Mouse (Mus musculus): Measurements from ENCODE around the gene Tead2. TPM values are rescaled to one million over a fixed set of nuclear protein-coding genes. Genes with fewer than 3 reads are reported as not detected.
A peak's percentile ranks its signal among the peaks of the same experiment; 100 is the strongest.

The Tead2 gene
- polyA plus RNA-seq, 1 experiment from 2014 or later = 20.2 TPM

GRCm38 (mm10) chr7:45193406-45193805 is 22.1 kb upstream of the Tead2 start:
- no peak for DNase-seq
- ATAC-seq = no peak
- no peak overlapping the region for H3K27ac ChIP-seq (ENCODE audit: low read depth)
- no peaks in the 10 kb centered on the region for H3K36me3 ChIP-seq (replicated peaks; ENCODE audit: insufficient read depth, low read length)
- H3K4me3 ChIP-seq (ENCODE audit: low read depth, low read length) = no peak overlapping the region
- no peaks in the 10 kb centered on the region for H3K9me3 ChIP-seq (ENCODE audit: low read length)
- peaks cover 21% of the 10 kb centered on the region for H3K27me3 ChIP-seq (ENCODE audit: insufficient read depth, low read length)
- 68% methylated on average over 5 of the region's 5 CpGs for WGBS (ENCODE audit: insufficient replicate concordance)
- no peak overlapping the region for H3K4me2 ChIP-seq (ENCODE audit: low read depth, low read length)
- H3K9ac ChIP-seq (replicated peaks) = no peak overlapping the region
- no peak for TF ChIP-seq EP300 (IDR thresholded peaks at IDR 0.05; ENCODE audit: low read depth)
- TF ChIP-seq CTCF (IDR thresholded peaks at IDR 0.05; ENCODE audit: low read depth) = 0 out of 2 replicates have a peak, but pooled peaks have one; percentile 2
- no peaks in the 10 kb centered on the region for H3K4me1 ChIP-seq (ENCODE audit: insufficient read depth)

- H3K9me3 ChIP-seq (ENCODE audit: low read length) = no peaks in the 10 kb centered on the region
- no peak overlapping the region for H3K4me2 ChIP-seq (ENCODE audit: low read depth, low read length)
- ATAC-seq (no peak), DNase-seq (no peak)
- H3K36me3 ChIP-seq (replicated peaks; ENCODE audit: insufficient read depth, low read length) = no peaks in the 10 kb centered on the region
- peaks cover 21% of the 10 kb centered on the region for H3K27me3 ChIP-seq (ENCODE audit: insufficient read depth, low read length)
- H3K27ac ChIP-seq (ENCODE audit: low read depth) = no peak overlapping the region
- H3K4me3 ChIP-seq (ENCODE audit: low read depth, low read length) = no peak overlapping the region
- no peaks in the 10 kb centered on the region for H3K4me1 ChIP-seq (ENCODE audit: insufficient read depth)
- WGBS (ENCODE audit: insufficient replicate concordance) = 70% methylated on average over 17 of the region's 17 CpGs
- TF ChIP-seq CTCF (IDR thresholded peaks at IDR 0.05; ENCODE audit: low read depth) (no peak), EP300 (IDR thresholded peaks at IDR 0.05; ENCODE audit: low read depth) (no peak)
- no peak overlapping the region for H3K9ac ChIP-seq (replicated peaks)
Observed at GRCm38 (mm10) chr7:45193871-45194785, 21.4 kb upstream of the Tead2 start.

DNA sequence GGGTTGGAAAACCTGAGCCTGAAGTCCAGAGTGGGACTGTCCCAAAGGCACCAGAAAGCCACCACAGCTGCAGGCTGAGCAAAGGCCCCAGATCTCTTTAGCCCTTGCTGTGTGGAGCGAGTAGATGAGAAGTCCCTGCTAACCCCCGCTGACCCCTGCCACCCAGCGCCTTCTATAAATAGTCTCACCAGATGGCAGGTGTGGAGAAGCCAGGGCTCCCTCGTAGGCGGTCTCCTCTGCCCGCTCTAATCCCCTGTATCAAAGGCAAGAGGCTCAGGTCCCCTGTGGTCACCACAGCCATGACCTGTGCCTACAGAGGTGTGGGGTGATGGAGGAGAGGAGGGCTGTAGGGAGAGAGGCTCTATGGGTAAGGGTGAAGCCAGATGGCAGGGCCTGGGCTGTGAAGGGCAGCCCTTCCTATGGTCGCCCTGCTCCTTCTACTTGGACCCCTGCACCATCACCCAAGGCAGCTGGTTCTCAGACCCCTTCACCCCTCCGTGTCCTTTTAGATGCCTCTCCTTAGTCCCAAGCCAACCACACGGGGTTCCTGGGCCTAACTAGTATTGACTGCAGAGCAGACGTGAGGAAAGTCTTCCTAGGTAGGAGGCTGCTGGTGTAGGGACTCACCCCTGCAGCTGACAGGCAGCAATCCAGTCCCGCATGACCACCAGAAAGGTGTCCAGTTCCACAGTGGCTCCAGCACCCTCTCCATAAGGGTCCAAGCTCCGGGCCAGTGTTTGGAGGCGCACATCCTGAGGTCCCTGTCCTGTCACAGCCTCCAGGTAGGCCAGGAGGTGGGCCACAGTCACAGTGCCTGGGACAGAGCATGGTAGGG is 20.0 kb upstream of the Tead2 start:
- Histone ChIP-seq H3K4me1 (ENCODE audit: insufficient read depth) (no peaks in the 10 kb centered on the region), H3K9me3 (ENCODE audit: low read length) (no peaks in the 10 kb centered on the region), H3K27me3 (ENCODE audit: insufficient read depth, low read length) (0 out of 2 replicates have a peak, but pooled peaks cover 13% of the 10 kb centered on the region), H3K9ac (replicated peaks) (no peak overlapping the region), H3K4me3 (ENCODE audit: low read depth, low read length) (no peak overlapping the region), H3K4me2 (ENCODE audit: low read depth, low read length) (no peak overlapping the region), H3K36me3 (replicated peaks; ENCODE audit: insufficient read depth, low read length) (no peaks in the 10 kb centered on the region), H3K27ac (ENCODE audit: low read depth) (no peak overlapping the region)
- TF ChIP-seq CTCF (IDR thresholded peaks at IDR 0.05; ENCODE audit: low read depth) (no peak), EP300 (IDR thresholded peaks at IDR 0.05; ENCODE audit: low read depth) (no peak)
- DNase-seq (no peak), ATAC-seq (no peak)
- 61% methylated on average over 13 of the region's 13 CpGs for WGBS (ENCODE audit: insufficient replicate concordance)

DNA sequence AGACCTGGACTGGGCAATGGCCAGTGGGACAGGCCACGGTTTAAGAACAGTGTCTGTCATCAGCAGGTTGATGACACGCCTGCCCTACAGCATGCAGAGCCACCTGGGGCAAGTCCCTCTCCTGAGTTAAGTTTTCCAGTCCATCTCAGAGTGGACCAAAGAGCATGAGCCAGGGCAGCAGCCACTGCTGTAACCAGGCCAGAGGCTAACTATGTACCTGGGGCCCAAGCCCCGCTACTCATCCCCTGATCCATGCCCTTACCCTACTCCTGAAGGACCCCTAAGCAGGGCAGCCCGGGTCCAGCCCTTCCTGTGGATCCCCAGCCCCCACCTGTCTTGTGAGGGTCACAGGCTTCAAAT is 19.4 kb upstream of the Tead2 start:
- Histone ChIP-seq H3K9me3 (ENCODE audit: low read length) (no peaks in the 10 kb centered on the region), H3K4me2 (ENCODE audit: low read depth, low read length) (no peak overlapping the region), H3K4me3 (ENCODE audit: low read depth, low read length) (no peak overlapping the region), H3K27ac (ENCODE audit: low read depth) (no peak overlapping the region), H3K9ac (replicated peaks) (no peak overlapping the region), H3K36me3 (replicated peaks; ENCODE audit: insufficient read depth, low read length) (no peaks in the 10 kb centered on the region), H3K27me3 (ENCODE audit: insufficient read depth, low read length) (0 out of 2 replicates have a peak, but pooled peaks cover 9% of the 10 kb centered on the region), H3K4me1 (ENCODE audit: insufficient read depth) (no peaks in the 10 kb centered on the region)
- DNase-seq (no peak), ATAC-seq (no peak)
- TF ChIP-seq CTCF (IDR thresholded peaks at IDR 0.05; ENCODE audit: low read depth) = no peak
- no peak for TF ChIP-seq EP300 (IDR thresholded peaks at IDR 0.05; ENCODE audit: low read depth)
- 79% methylated on average over 4 of the region's 4 CpGs for WGBS (ENCODE audit: insufficient replicate concordance)

- ATAC-seq (no peak), DNase-seq (no peak)
- Histone ChIP-seq H3K36me3 (replicated peaks; ENCODE audit: insufficient read depth, low read length) (no peaks in the 10 kb centered on the region), H3K9me3 (ENCODE audit: low read length) (no peaks in the 10 kb centered on the region), H3K27me3 (ENCODE audit: insufficient read depth, low read length) (0 out of 2 replicates have a peak, but pooled peaks cover 7% of the 10 kb centered on the region), H3K4me3 (ENCODE audit: low read depth, low read length) (no peak overlapping the region), H3K4me2 (ENCODE audit: low read depth, low read length) (no peak overlapping the region), H3K27ac (ENCODE audit: low read depth) (no peak overlapping the region), H3K9ac (replicated peaks) (no peak overlapping the region), H3K4me1 (ENCODE audit: insufficient read depth) (no peaks in the 10 kb centered on the region)
- WGBS (ENCODE audit: insufficient replicate concordance) = 65% methylated on average over 5 of the region's 5 CpGs
- no peak for TF ChIP-seq CTCF (IDR thresholded peaks at IDR 0.05; ENCODE audit: low read depth)
- no peak for TF ChIP-seq EP300 (IDR thresholded peaks at IDR 0.05; ENCODE audit: low read depth)
Observed at GRCm38 (mm10) chr7:45196994-45197393, 18.6 kb upstream of the Tead2 start.

GRCm38 (mm10) chr7:45198435-45198834 is 17.1 kb upstream of the Tead2 start:
- H3K27ac ChIP-seq (ENCODE audit: low read depth) = no peak overlapping the region
- H3K9me3 ChIP-seq (ENCODE audit: low read length) = no peaks in the 10 kb centered on the region
- no peak overlapping the region for H3K4me3 ChIP-seq (ENCODE audit: low read depth, low read length)
- peak; percentile 50; the same call in 1 of the 2 replicates for ATAC-seq
- peak; percentile 75 for DNase-seq
- no peak overlapping the region for H3K9ac ChIP-seq (replicated peaks)
- TF ChIP-seq EP300 (IDR thresholded peaks at IDR 0.05; ENCODE audit: low read depth) (no peak), CTCF (IDR thresholded peaks at IDR 0.05; ENCODE audit: low read depth) (peak; percentile 91)
- WGBS (ENCODE audit: insufficient replicate concordance) = 11% methylated on average over 5 of the region's 5 CpGs
- no peaks in the 10 kb centered on the region for H3K4me1 ChIP-seq (ENCODE audit: insufficient read depth)
- H3K36me3 ChIP-seq (replicated peaks; ENCODE audit: insufficient read depth, low read length) = no peaks in the 10 kb centered on the region
- H3K4me2 ChIP-seq (ENCODE audit: low read depth, low read length) = no peak overlapping the region
- 0 out of 2 replicates have a peak, but pooled peaks cover 5% of the 10 kb centered on the region for H3K27me3 ChIP-seq (ENCODE audit: insufficient read depth, low read length)

All from liver, postnatal 0 days (tissue).